Mouse (Mus musculus): ENCODE data around the gene Olfml2a.

DNA sequence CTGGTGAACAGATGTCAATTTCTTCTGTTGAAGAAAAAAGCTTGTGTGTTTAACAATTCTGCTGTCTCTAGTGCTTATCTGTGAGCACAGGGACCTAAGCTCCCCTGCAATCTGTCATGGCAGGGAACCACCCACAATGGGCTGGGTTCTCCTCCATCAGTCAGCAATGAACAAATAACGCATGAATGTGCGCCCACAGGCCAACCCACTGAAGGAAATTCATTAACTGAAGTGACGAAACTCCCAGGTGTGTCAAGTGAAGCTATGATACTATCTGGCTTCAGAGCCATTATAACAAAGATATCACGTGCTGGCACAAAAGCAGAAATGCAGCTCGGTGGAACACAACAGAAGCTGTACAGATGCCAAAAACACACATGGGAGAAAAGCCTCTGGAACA, 38.3 kb downstream of the Olfml2a start:
- TF ChIP-seq CTCF (IDR thresholded peaks at IDR 0.05; ENCODE audit: low read depth, low read length), result no peak
- no peak for TF ChIP-seq GATA1 (IDR thresholded peaks at IDR 0.05; ENCODE audit: borderline replicate concordance, low read length)
- no peak for TF ChIP-seq POLR2AphosphoS5 (IDR thresholded peaks at IDR 0.05; ENCODE audit: insufficient replicate concordance, low read depth, low read length)
- no peak for TF ChIP-seq TAL1 (conservative IDR thresholded peaks at IDR 0.05; ENCODE audit: low read depth, low read length)
- no peak for TF ChIP-seq GATA2 (IDR thresholded peaks at IDR 0.05; ENCODE audit: borderline replicate concordance, low read depth, low read length)

Measured in G1E (cell line).